Mouse (Mus musculus): ENCODE measurements around the gene Reps1.

- TF ChIP-seq GATA1 (IDR thresholded peaks at IDR 0.05; ENCODE audit: borderline replicate concordance, low read length) (no peak), FLI1 (IDR thresholded peaks at IDR 0.05; ENCODE audit: low read length) (no peak)
Measured at GRCm38 (mm10) chr10:18047380-18048146, 8.1 kb upstream of the Reps1 start.
